ENCODE assay signal across 20 mouse cellular contexts in the genomic region with DNA sequence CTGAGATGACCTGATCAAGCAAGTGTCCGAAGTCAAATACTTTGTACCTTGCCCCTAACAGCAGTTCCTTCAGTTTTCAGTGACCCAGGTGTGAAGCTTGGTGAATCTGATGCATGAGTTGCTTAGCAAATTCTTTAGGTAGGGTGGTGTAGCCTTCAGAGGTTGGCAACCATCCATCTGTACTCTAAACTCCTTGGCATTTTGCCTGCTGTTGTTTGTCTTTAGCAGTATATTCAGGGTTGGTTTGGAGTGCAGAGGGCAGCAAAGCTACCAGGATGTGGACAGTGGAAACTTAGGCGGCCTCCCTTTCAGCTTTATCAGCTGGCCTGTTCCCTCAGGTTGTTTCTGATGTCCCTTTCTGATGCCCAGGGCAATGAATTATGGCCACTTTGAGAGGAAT. TPM values are rescaled to one million over a fixed set of nuclear protein-coding genes. Genes with fewer than 3 reads are reported as not detected.
"Had no signal": no experiment of that assay in that cellular context is flagged by ENCODE, and none has a peak within 500 bp of the region (broad histone marks: within the 10 kb centered on the region; RNA-seq: fewer than 3 reads in every experiment).

No protein-coding gene starts in this region.

- H3K4me2 ChIP-seq: liver, embryonic 11.5 days; liver, embryonic 15.5 days; midbrain, embryonic 11.5 days; midbrain, embryonic 15.5 days; neural tube, embryonic 12.5 days; stomach, embryonic 15.5 days had no signal

- H3K9me3 ChIP-seq: liver, embryonic 15.5 days; midbrain, embryonic 15.5 days; neural tube, embryonic 12.5 days; stomach, embryonic 15.5 days had no signal

- H3K27me3 ChIP-seq: liver, embryonic 15.5 days; megakaryocyte, embryonic 14.5 days; midbrain, embryonic 15.5 days; neural tube, embryonic 12.5 days; stomach, embryonic 15.5 days had no signal

- H3K4me3 ChIP-seq: liver, embryonic 15.5 days; megakaryocyte, embryonic 14.5 days; midbrain, embryonic 15.5 days; neural tube, embryonic 12.5 days; stomach, embryonic 15.5 days had no signal

- H3K36me3 ChIP-seq: liver, embryonic 15.5 days; midbrain, embryonic 15.5 days; neural tube, embryonic 12.5 days; stomach, embryonic 15.5 days had no signal

- H3K9ac ChIP-seq: liver, embryonic 15.5 days; midbrain, embryonic 15.5 days; neural tube, embryonic 12.5 days; stomach, embryonic 15.5 days had no signal

- ATAC-seq: hindbrain, postnatal 0 days; midbrain, embryonic 15.5 days had no signal

- H3K27ac ChIP-seq: hindbrain, postnatal 0 days; liver, embryonic 15.5 days; macrophage; midbrain, embryonic 15.5 days; neural tube, embryonic 12.5 days; stomach, embryonic 15.5 days had no signal

- H3K4me1 ChIP-seq: liver, embryonic 15.5 days; megakaryocyte, embryonic 14.5 days; midbrain, embryonic 15.5 days; neural tube, embryonic 12.5 days; stomach, embryonic 15.5 days had no signal

- DNase-seq: left cerebral cortex, postnatal 4 days; lung, adult 2 months; lung, postnatal 14 days; spleen, adult 18-20 months; thymus, postnatal 36 days had no signal

RNA-seq across cellular contexts. Expression of a gene that starts 9.0 kb away (rescaled TPM):
- total RNA-seq: hindbrain, postnatal 0 days; left cerebral cortex, postnatal 10 days; left cerebral cortex, postnatal 4 days; monocyte, adult 5-6 weeks; neutrophil, adult 5-6 weeks had no signal
- polyA plus RNA-seq: hindbrain, postnatal 0 days; intestine, embryonic 14.5 days; limb, embryonic 14.5 days; liver, embryonic 11.5 days; liver, embryonic 15.5 days; lung, adult 2 months; macrophage; midbrain, embryonic 11.5 days; midbrain, embryonic 15.5 days; neural tube, embryonic 12.5 days; stomach, embryonic 15.5 days; thymus, postnatal 0 days had no signal

RNA-seq across cellular contexts. Expression of a gene that starts 25.6 kb away (rescaled TPM):
- total RNA-seq: hindbrain, postnatal 0 days; left cerebral cortex, postnatal 10 days; left cerebral cortex, postnatal 4 days; monocyte, adult 5-6 weeks; neutrophil, adult 5-6 weeks had no signal
- polyA plus RNA-seq: hindbrain, postnatal 0 days; intestine, embryonic 14.5 days; limb, embryonic 14.5 days; liver, embryonic 11.5 days; liver, embryonic 15.5 days; lung, adult 2 months; macrophage; midbrain, embryonic 11.5 days; midbrain, embryonic 15.5 days; neural tube, embryonic 12.5 days; stomach, embryonic 15.5 days; thymus, postnatal 0 days had no signal

RNA-seq across cellular contexts. Expression of a gene that starts 34.8 kb away (rescaled TPM):
- total RNA-seq: hindbrain, postnatal 0 days; left cerebral cortex, postnatal 10 days; left cerebral cortex, postnatal 4 days; monocyte, adult 5-6 weeks had no signal
- polyA plus RNA-seq: hindbrain, postnatal 0 days; intestine, embryonic 14.5 days; limb, embryonic 14.5 days; liver, embryonic 11.5 days; liver, embryonic 15.5 days; lung, adult 2 months; macrophage; midbrain, embryonic 11.5 days; midbrain, embryonic 15.5 days; neural tube, embryonic 12.5 days; stomach, embryonic 15.5 days; thymus, postnatal 0 days had no signal

RNA-seq across cellular contexts. Expression of a gene that starts 45.0 kb away (rescaled TPM):
- total RNA-seq: hindbrain, postnatal 0 days; left cerebral cortex, postnatal 10 days; left cerebral cortex, postnatal 4 days; monocyte, adult 5-6 weeks; neutrophil, adult 5-6 weeks had no signal
- polyA plus RNA-seq: hindbrain, postnatal 0 days; intestine, embryonic 14.5 days; limb, embryonic 14.5 days; liver, embryonic 11.5 days; liver, embryonic 15.5 days; lung, adult 2 months; macrophage; midbrain, embryonic 11.5 days; midbrain, embryonic 15.5 days; neural tube, embryonic 12.5 days; stomach, embryonic 15.5 days; thymus, postnatal 0 days had no signal
